Mouse (Mus musculus): ENCODE results near the gene Pcid2. TPM values are rescaled to one million over a fixed set of nuclear protein-coding genes. Genes with fewer than 3 reads are reported as not detected.
"Not testable (repeated sequence)": the region's sequence is repeated elsewhere in the genome, so short reads cannot be mapped to it uniquely, and the experiment has no call there.

Pcid2 gene
- polyA plus RNA-seq, 1 experiment from 2014 or later = 10.7 TPM

DNA sequence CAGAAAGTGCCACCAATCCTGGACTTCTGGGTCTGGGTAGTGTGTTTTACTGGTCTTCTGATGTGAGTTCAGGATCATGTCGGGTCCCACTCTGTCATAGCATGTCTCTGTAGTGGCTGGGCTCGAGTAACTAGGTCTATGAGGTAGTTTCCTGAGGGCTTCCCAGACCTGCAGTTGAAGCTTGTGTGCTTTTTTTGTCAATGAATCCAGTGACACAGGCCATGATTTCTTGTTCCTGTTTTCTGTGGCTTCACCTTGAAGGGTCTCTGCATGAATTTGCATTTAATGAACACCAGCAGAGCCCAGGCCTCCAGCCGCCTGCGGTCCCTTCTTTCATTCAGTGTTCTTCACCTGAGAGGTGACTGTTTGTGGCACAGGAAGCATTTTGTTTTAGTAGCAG is 8.0 kb upstream of the Pcid2 start:
- Histone ChIP-seq H3K36me3 (ENCODE audit: inconsistent target) (0 out of 2 replicates have a peak, but pooled peaks cover 4% of the 10 kb centered on the region), H3K79me2 (ENCODE audit: inconsistent target) (peaks cover 86% of the 10 kb centered on the region), H3K27ac (no peak overlapping the region), H3K4me3 (ENCODE audit: inconsistent target) (no peak overlapping the region)
- WGBS (ENCODE audit: missing documents) = 55% methylated on average over 4 of the region's 4 CpGs

DNA sequence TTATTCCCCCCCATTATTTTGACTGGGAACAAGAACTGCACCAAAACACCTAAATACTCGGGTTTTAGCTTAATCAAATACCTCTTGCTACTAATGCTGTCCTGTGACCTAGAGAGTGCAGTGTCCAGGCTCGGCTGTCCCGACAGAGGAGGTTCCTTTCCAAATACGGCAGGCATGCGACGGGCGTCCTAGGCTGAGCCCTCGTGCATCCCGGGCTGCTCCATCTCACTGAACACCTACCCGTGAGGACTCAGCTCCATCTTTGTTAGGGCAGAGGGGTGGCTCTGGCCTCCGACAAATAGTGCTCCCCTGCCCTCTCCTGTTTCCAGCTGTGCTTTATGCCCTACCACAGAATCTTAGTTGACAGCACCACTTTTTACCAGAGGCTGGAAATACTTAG is 6.7 kb upstream of the Pcid2 start:
- Histone ChIP-seq H3K36me3 (ENCODE audit: inconsistent target) (0 out of 2 replicates have a peak, but pooled peaks cover 4% of the 10 kb centered on the region), H3K79me2 (ENCODE audit: inconsistent target) (peaks cover 92% of the 10 kb centered on the region), H3K27ac (no peak overlapping the region), H3K4me3 (ENCODE audit: inconsistent target) (no peak overlapping the region)
- 96% methylated on average over 11 of the region's 11 CpGs for WGBS (ENCODE audit: missing documents)

DNA sequence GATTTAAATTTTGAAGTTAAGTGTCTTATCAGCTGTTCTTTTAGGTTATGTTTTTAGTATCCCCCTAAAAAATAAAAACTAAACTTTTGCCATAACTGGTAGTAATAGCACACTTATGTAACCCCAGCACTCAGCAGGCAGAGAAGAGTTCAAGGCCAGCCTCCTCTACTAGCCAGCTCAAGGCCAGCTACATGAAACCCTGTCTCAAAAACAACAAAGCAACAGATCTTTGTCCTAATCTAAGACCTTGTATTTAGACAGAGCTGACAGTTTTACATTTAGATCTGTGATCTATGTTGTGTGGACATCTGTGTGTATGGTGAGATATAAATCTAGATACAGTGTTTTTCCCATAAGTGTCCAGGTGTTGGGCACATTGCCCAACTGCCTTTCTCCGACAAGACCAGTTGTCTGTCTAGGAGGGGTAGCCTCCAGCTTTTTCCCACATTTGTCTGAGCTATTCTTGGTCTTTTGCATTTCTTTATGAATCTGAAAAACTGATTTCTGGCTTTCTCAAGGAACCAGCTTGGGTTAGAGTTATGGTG is 4.2 kb upstream of the Pcid2 start:
- no peak overlapping the region for H3K27ac ChIP-seq
- WGBS (ENCODE audit: missing documents) = 100% methylated on average over 1 of the region's 1 CpGs
- H3K36me3 ChIP-seq (ENCODE audit: inconsistent target) = no peaks in the 10 kb centered on the region
- no peak overlapping the region for H3K4me3 ChIP-seq (ENCODE audit: inconsistent target)
- H3K79me2 ChIP-seq (ENCODE audit: inconsistent target) = peaks cover 86% of the 10 kb centered on the region

DNA sequence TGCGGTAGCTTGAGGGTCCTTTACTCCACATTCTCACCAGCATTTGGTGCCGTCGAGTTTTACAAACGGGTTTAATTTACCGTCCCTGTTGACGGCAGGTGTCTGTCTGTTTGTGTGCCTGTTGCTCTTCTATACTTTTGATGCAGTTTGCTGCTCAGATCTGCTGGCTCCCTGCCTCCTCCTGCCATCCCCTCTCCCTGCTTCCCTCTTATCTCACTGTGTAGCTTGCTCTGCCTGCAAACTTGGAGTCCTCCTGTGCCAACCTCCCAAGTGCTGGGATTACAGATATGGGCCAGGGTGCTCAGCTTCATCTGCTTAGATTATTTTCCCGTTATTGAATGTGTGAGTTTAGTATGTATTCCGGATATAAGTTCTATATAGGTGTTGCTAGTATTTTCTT is 3.7 kb upstream of the Pcid2 start:
- no peak overlapping the region for H3K27ac ChIP-seq
- no peak overlapping the region for H3K4me3 ChIP-seq (ENCODE audit: inconsistent target)
- peaks cover 86% of the 10 kb centered on the region for H3K79me2 ChIP-seq (ENCODE audit: inconsistent target)
- no peaks in the 10 kb centered on the region for H3K36me3 ChIP-seq (ENCODE audit: inconsistent target)
- 93% methylated on average over 8 of the region's 8 CpGs for WGBS (ENCODE audit: missing documents)

DNA sequence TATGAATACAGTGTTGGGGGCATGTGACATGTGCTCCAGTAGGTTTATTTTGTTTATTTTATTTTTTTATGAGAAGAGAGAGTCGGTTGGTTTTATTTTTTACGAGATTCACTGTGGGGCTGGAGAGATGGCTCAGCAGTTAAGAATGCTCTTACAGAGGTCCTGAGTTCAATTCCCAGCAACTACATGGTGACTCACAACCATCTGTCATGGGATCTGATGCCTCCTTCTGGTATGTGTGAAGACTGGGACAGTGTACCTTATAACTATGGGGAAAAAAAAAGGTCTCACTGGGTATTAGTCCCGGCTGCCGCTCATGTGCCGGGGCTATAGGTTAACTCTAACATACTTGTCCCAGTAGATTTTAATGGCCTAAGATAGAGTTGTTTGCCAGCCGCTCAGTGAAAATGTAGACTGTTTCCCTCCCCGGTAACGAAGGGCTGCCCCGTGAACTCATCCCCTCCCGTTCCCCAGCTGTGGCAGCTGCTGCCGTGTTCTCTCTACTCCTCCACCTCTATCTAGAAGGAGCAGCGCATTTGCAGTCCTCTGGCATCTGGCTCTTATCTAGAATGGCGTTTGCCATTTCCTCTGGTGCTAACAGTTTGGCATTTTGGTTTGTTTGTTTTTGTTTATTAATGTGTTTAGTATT is 2.9 kb upstream of the Pcid2 start:
- WGBS (ENCODE audit: missing documents) = 97% methylated on average over 13 of the region's 13 CpGs
- Histone ChIP-seq H3K4me3 (ENCODE audit: inconsistent target) (no peak overlapping the region), H3K27ac (no peak overlapping the region)

DNA sequence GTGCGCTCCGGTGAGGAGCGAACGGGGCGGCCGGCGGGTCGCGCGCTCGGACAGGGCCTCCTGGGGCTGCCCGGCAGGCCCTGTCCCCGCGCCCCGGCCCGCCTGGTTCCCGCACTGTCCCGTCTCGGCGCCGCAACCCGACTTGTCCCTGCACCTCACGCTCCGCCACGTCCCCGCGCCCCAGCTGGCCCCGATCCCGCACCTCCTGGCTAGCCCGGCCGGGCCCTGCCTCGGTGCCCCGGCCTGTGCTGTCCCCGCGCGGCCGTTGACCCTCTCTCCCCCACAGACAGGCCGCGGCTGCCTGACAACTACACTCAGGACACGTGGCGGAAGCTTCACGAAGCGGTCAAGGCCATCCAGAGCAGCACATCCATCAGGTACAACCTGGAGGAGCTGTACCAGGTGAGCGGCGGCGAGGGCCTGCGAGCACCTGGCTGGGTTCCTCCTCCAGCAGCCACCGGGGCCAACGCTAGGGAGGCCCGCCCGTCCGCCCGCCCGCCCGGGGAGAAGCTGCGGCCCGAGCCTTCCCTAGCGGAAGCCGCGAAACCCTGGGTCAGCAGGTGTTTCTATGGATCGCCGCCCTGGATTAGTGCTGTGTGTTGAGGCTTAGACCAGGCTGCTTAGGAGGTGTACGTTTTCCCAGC is 771 bp upstream of the Pcid2 start:
- Histone ChIP-seq H3K4me3 (ENCODE audit: inconsistent target) (peak overlapping the region; percentile 32), H3K36me3 (ENCODE audit: inconsistent target) (no peaks in the 10 kb centered on the region), H3K27ac (no peak overlapping the region), H3K79me2 (ENCODE audit: inconsistent target) (peaks cover 86% of the 10 kb centered on the region)
- WGBS (ENCODE audit: missing documents) = under 1% methylated on average over 61 of the region's 63 CpGs

More for the DNA sequence above, 2.9 kb upstream of the Pcid2 start:
- Histone ChIP-seq H3K36me3 (ENCODE audit: inconsistent target) (no peaks in the 10 kb centered on the region), H3K79me2 (ENCODE audit: inconsistent target) (peaks cover 86% of the 10 kb centered on the region)

DNA sequence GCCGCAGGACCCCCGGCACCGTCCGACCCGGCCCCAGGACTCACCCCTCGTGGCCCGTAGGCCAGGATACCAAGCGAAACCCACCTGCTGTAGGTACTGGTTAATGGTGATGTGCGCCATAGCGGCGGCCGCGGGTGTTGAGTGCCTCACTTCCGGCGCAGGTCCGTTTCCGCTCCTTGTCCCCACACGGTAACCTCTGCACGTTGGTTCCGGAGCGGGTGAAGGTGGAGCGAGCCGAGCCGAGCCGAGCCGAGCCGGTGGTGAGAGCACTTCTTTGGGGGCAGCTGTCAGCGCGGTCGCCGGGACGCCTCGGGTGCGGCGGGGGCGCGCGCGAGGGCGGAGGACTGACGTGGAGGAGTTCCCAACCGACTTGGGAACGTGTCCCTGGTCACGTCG is 570 bp downstream of the Pcid2 start:
- Histone ChIP-seq H3K27ac (peak overlapping the region; percentile 58), H3K4me3 (ENCODE audit: inconsistent target) (peak overlapping the region; percentile 88), H3K79me2 (ENCODE audit: inconsistent target) (peaks cover 82% of the 10 kb centered on the region), H3K36me3 (ENCODE audit: inconsistent target) (peaks cover 5% of the 10 kb centered on the region; the same call in 1 of the 2 replicates)
- under 1% methylated on average over 45 of the region's 45 CpGs for WGBS (ENCODE audit: missing documents)

DNA sequence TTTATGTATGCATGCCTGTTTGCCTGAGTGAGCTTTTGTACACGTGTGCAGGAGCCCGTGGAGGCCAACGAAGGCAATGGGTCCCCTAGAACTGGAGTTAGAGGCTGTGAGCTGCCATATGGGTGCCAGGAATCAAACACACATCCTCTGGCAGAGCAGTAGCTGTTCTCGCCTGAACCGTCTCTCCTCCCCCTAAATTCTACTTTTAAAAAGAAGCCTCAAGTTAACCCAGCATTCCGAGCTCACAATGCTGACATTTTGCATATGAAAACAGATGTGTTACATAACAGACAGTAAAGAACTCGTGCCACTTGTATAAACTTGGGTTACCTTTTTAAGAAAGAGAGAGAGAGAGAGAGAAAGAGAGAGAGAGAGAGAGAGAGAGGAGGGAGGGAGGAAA is 27.7 kb downstream of the Pcid2 start:
- H3K36me3 ChIP-seq (ENCODE audit: inconsistent target) = peaks cover 72% of the 10 kb centered on the region
- H3K27ac ChIP-seq = no peak overlapping the region
- H3K4me3 ChIP-seq (ENCODE audit: inconsistent target) = no peak overlapping the region
- 90% methylated on average over 7 of the region's 7 CpGs for WGBS (ENCODE audit: missing documents)
- H3K79me2 ChIP-seq (ENCODE audit: inconsistent target) = no peaks in the 10 kb centered on the region

DNA sequence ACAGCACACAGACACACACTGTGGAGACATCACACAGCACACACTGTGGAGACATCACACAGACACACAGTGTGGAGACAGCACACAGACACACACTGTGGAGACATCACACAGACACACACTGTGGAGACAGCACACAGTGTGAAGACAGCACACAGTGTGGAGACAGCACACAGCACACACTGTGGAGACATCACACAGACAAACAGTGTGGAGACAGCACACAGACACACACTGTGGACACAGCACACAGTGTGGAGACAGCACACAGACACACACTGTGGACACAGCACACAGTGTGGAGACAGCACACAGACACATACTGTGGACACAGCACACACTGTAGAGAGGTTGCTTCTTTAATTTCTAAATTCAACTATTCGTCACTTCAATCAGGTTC is 29.7 kb downstream of the Pcid2 start:
- WGBS (ENCODE audit: missing documents) = 100% methylated on average over 1 of the region's 1 CpGs
- H3K4me3 ChIP-seq (ENCODE audit: inconsistent target); H3K27ac ChIP-seq; H3K79me2 ChIP-seq (ENCODE audit: inconsistent target): not testable (repeated sequence)
- peaks cover 52% of the 10 kb centered on the region for H3K36me3 ChIP-seq (ENCODE audit: inconsistent target)

DNA sequence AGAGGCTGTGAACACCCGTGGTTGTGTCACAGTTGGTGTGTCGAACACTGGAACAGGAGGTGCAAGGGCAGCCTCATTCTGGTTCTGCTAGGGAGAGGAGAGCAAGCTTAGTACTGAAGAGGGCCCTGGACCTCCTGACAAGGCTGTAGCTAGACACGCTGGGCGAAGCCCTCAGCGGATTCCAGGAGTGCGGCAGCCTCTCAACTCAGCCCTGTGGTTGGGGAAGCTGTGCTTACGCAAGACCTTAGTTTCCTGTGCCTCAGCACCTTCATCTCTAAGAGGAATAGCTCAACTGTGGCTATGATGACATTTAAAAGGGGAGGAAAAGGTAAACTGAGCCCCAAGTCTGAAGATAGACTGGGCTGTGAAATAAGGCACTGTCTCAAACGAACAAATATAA is 30.2 kb downstream of the Pcid2 start:
- H3K36me3 ChIP-seq (ENCODE audit: inconsistent target) = peaks cover 47% of the 10 kb centered on the region
- no peak overlapping the region for H3K27ac ChIP-seq
- WGBS (ENCODE audit: missing documents) = 27% methylated on average over 8 of the region's 8 CpGs
- H3K79me2 ChIP-seq (ENCODE audit: inconsistent target) = no peaks in the 10 kb centered on the region
- H3K4me3 ChIP-seq (ENCODE audit: inconsistent target) = no peak overlapping the region

DNA sequence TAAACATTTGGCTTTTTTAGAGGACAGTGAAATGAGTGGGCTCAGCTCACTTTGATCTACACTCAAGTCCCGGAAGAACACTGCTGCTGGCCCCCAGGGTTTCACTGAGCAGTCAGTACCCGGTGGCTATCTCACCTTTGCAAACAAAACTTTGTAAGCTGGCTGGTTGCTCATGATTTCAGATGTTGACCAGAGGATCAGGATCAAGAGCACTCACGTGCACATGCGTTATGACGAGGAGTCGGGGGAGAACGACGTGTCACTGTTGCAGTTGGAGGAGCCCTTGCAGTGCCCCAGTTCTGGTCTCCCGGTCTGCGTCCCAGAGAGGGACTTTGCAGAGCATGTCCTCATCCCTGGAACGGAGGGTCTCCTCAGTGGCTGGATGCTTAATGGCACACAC is 32.0 kb downstream of the Pcid2 start:
- no peak overlapping the region for H3K27ac ChIP-seq
- WGBS (ENCODE audit: missing documents) = over 99% methylated on average over 11 of the region's 11 CpGs
- H3K79me2 ChIP-seq (ENCODE audit: inconsistent target) = no peaks in the 10 kb centered on the region
- H3K4me3 ChIP-seq (ENCODE audit: inconsistent target) = no peak overlapping the region
- peaks cover 30% of the 10 kb centered on the region for H3K36me3 ChIP-seq (ENCODE audit: inconsistent target)

DNA sequence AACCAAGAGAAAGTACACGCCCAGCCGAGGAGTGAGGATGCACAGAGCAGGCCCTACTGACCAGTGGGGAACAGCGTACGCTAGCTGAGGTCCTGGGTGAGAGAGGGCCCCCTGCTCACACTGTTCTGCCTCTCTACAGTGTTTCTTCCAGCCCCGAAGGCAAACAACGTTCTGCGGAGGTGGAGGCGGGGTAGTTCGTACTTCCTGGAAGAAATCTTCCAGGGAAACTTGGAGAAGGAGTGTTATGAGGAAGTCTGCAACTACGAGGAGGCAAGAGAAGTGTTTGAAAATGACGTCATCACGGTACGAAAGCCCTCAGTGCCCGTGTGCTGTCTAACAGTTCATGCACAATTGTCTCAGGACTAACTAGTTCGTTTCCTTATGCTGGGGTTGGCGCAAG is 42.1 kb downstream of the Pcid2 start:
- Histone ChIP-seq H3K4me3 (ENCODE audit: inconsistent target) (no peak overlapping the region), H3K79me2 (ENCODE audit: inconsistent target) (no peaks in the 10 kb centered on the region), H3K27ac (no peak overlapping the region), H3K36me3 (ENCODE audit: inconsistent target) (no peaks in the 10 kb centered on the region)
- 69% methylated on average over 16 of the region's 16 CpGs for WGBS (ENCODE audit: missing documents)

DNA sequence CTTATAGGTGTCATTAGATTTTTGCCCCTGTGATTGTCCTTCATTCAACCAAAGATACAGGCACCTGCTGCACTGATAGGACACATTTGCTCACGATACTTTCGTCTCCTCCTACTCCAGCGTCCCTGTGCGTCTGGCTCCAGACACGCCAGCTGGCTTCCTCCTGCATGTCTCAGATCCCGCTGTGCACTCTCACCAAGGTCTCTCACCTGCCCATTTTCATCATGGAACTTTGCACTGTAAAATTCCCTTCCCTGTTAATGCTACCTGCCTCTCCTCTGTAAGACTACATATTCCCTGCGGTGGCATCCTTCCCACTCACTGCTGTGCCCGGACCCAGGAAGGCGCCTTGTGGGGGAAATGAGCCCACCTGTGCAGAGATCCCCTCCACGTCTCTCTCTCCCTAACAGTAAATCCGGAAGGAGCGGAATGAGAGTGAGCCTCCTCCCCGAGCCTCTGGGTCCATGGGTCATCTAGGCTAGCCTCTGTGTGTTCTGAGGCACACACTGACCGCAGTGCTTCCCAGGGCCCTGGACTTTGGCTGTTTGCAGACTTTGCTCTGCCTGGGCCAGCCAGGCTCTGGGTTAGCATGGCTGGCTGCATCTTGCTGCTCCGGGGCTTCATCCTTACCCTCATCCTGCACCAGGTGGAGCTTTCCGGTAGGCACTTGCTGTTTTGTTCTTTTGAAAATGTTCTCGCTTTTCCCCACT is 44.7 kb downstream of the Pcid2 start, which contains the start of gene Proz:
Proz (plus strand) TSS at position 474 of the 710 bp plus-strand sequence.
- WGBS (ENCODE audit: missing documents) = 87% methylated on average over 17 of the region's 17 CpGs
- Histone ChIP-seq H3K27ac (no peak within 1 kb of the TSS), H3K79me2 (ENCODE audit: inconsistent target) (no peaks in the 10 kb centered on the region), H3K4me3 (ENCODE audit: inconsistent target) (no peak within 1 kb of the TSS), H3K36me3 (ENCODE audit: inconsistent target) (no peaks in the 10 kb centered on the region)

DNA sequence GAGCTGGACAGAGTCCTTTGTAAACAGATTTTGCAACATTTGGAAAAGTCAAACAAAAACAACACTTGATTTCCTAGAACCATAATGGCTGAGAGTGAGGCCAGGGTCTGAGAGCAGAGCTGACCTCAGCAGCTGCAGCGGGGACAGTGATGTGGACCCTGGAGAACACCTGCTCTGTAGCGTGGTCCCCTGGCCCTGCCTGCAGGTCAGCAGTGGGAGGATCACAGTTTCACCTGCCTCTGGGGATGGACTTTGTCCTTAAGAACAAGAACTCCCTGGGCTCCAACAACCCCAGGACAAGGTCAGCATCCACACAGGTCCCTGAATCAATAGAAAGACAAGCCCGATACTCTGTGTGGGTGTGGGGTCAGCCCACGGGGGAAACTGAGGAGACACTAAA is 47.9 kb downstream of the Pcid2 start:
- Histone ChIP-seq H3K27ac (no peak overlapping the region), H3K4me3 (ENCODE audit: inconsistent target) (no peak overlapping the region), H3K36me3 (ENCODE audit: inconsistent target) (no peaks in the 10 kb centered on the region), H3K79me2 (ENCODE audit: inconsistent target) (no peaks in the 10 kb centered on the region)
- WGBS (ENCODE audit: missing documents) = 92% methylated on average over 4 of the region's 4 CpGs

DNA sequence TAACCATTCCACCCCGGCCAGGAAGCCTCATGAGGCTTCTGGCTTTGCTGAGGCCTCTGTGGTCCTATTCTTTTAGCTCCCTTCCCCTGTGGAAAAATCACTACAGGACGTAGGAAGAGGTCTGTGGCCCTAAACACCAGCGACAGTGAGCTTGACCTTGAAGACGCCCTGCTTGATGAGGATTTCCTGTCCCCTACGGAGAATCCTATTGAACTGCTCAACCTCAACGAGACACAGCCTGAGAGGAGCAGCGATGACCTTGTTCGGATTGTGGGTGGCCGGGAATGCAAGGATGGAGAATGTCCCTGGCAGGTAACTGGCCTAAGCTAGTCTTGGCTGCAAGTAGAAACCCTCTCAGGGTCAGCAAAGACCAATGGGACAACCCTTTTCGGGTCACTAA is 54.7 kb downstream of the Pcid2 start:
- Histone ChIP-seq H3K4me3 (ENCODE audit: inconsistent target) (no peak overlapping the region), H3K36me3 (ENCODE audit: inconsistent target) (no peaks in the 10 kb centered on the region), H3K79me2 (ENCODE audit: inconsistent target) (no peaks in the 10 kb centered on the region), H3K27ac (no peak overlapping the region)
- 95% methylated on average over 10 of the region's 10 CpGs for WGBS (ENCODE audit: missing documents)
